Mouse (Mus musculus) kidney, postnatal 25 days (tissue): ENCODE data around the gene Unc5c.

Experiments
- DNase-seq, 2 experiments: peaks; one replicate each; pipeline ENCODE4 v3.0.0; 2021; ENCODE audit warnings: mixed read lengths in 2 of 2

Gene Unc5c

DNA sequence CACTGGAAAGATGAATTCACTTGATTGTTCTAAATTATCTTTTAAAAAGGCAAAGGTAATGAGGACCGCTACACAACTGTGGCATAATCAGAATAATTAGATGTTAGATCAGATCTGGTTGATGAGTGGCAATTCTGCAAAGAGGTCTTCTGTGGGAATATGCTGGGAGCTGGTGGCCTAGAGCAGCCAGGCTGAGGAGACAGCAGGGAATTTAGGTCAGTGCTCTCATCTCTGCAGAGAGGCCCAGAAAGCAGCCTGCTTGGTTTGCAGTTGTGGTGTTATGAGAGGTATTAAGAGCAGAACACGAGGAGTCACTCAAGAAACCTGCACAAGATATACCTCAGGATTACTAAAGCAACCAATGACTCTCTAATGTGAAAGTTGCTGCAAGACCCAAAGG lies 133.9 kb downstream of the Unc5c start:
- no peak for DNase-seq

DNA sequence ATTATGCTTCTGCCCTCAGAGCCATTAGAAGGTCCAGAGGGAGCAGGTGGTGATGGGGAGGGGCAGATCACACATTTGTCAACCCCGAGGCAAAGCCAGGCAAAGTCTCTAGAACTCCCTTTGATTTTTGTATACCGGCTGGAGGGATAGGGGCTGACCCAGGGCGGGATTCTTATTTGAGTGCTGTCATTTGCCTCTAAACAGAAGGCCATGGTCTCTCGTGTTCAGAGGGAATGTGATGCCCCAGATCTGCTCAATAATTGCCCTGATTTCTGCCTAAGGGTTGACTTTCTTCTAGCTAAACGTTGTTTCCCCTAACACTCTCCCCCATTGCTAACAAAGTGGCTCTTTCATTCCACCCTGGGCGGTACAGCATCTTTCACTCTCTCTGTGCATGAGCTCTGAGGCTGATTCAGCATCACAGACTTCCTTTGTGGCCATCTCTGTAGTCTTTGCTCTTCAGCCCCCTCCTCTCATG lies 136.1 kb downstream of the Unc5c start:
- no peak for DNase-seq

DNA sequence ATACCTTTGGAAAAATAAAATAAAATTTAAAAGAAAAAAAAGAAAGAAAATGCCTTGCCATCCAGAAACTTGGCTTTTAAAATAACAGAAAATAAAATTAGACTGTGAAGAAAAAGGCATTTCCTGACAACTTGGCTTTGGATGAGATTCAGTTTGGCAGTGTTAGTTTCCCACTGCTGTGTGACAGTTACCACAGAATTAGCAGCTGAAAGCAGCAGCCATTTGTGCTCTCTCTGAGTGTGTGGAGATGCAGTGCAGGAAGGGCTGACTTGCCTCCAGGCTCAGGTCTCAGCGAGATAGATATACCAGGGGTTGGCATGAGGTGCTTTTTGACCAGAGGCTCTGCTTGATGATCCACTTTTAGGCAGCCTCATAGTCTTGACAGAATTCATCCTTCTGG lies 151.7 kb downstream of the Unc5c start:
- DNase-seq, result no peak

DNA sequence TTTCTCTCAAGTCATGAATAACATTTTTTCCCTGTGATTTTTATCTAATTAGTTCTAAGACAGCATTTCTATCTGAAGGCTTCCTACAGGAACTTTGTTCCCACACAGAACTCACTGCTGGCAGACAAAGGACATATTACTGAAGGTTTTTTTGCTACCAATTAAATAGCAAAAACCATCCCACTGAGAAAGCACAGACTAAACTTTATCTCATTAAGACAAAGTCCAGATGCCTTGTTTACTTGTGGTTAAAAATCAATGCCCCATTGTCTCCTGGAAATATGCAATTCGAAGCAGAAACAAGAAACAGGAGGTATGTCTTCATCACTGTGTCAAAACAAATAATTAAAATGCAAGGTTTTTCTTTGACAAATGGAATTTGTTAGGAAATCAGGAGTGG lies 153.7 kb downstream of the Unc5c start:
- no peak for DNase-seq

DNA sequence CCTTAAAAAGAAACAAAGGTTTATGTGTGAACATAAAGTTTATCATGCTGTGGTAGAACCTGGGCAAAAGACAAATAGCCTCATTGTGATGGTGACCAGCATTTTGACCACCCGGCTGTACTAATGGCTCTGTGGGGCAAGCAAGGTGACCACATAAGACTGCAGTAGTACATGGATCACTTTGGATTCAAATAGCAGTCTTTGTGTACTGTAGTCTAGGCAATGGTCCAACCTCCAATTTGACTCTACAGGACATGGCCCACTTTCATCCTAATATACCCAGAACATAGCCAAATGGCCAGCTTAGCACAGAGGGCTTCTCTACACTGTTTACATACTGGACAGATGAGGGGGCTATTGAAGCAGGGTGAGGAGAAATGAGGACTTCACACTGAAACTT lies 156.5 kb downstream of the Unc5c start:
- no peak for DNase-seq

DNA sequence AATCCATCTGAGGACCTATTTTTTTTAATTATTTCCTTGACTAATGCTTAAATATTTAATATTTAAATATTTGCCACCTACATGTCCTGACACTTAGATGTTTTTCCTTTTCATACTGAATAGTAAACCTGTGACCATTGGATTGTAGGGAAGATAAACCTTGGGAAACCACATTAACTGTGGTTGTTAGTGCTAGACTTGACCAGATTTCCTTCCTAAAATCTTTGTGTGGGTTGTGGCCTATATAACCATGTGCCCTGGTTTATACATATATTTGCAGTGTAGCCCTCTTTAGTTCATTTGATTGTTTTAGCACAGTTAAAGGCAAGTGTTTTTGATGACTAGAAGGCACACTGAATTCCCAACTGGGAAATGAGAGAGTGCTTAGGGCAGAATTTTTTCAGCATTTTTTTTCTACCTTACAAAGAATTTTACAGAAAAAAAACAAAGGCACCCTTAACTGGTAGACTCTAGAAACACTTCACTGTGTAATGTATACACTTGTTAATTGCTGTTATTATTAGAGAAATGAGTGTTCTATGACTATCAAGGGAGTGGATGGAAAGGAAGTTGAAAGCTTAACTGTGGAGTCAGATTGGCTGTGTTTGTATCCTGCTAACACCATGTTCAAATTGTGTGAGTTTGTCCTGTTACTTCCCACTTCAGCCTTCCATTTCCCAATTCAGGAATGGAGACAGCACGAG lies 162.1 kb downstream of the Unc5c start:
- no peak for DNase-seq

DNA sequence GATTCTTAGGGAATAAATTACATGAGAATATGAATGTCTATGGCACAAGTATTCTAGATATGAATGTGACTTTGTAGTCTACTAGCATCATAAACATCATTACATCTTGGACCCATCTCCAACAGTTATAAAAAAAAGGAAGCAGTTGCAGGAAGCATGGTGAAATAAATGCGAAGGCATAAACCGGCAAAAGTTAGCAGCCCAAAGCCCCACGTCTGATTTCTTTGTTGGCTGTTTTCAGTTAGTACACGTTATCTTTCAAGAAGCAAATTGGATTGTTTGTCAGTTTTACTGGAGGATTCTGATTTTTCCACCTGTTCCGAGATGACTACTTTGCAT lies 162.6 kb downstream of the Unc5c start:
- DNase-seq, result no peak

DNA sequence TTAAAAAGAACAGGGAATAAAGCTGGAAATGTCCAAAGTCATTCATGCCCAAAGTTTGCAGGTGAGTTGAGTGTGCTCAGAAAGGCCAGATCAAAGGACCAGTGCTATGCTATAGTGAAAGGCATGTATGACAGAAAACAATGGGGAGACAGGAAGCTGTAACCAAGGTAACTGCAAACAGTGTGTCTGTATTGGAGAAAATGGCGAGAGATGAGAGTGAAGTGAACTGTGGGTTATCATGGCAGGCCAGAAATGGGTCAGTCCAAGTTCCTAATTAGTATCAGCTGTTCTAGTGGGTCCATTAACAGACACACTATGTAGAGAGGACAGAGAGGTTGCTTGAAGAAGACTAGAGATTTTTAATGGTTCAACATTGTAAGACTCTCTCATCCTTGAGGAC lies 164.4 kb downstream of the Unc5c start:
- DNase-seq, result no peak

DNA sequence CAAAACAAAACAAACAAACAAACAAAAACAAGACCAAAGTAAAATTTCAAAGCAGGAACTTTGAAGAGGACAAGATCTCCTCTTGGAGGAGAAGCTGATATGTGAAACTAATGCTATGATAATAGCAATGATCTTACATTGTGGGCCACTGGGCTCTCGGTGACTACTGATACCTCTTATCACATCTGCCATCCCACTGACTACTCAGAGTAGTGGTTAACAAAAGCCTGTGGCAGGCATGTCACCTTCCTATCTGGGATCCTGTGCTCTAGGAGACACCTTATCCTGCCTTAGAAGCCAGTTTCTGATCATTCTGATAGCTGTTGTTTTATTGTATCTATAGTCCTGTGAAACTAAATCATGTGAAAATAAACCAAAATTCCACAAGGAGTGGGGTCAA lies 172.9 kb downstream of the Unc5c start:
- DNase-seq, result no peak

DNA sequence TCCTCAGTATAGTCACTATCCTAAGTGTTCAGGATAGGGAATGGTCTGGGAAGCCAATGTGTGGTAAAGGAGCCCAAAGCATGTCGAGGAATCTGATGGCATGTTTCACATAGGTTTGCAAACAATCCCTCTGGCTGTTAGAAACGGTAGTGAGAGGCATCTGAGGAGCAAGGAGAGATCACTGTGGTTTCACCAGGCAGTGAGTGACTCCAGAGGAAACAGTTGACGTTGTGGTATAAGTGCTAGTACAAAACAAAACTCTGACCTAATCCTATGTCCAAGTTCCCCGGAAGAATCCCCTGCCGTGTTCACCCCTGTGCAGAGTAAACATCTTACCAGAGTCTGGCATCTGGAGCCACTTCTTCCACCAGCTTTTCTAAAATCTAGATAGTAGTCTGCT lies 179.2 kb downstream of the Unc5c start:
- DNase-seq, result no peak

DNA sequence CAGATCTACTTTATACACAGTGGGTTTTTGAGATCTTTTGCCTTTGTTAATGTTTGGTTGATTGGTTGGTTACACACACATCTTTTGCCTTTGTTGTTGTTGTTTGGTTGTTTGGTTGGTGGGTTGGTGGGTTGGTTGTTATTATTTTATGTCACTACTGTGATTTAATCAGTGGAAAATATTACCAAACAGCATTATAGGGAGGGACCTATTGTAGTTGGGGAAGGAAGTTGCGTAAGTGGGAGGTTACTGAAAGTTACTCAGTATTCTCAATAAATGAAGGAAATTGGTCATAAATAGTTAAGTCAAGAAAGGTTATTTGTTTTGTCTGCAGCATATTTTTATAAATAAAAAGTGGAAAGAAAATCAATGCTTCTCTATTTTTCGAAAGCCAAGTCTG lies 181.6 kb downstream of the Unc5c start:
- DNase-seq, result no peak

DNA sequence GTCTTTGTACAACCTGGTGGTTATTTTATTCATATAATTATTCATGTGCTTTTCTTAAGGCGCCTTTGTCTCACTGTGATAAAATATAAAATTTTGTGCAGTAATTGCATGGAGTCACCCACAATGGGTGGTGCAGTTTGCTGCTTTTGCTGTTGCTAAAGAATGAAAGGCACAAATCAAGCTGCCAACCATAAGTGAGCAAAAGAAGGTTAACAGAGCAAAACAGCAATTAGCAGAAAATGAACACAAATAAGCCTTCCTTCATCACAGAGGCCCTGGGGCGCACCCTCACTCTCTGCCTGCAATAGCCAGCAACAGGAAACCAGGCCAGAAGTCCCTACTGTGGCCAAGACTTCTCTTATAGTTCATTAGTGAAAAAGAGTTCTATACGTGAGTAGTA lies 185.6 kb downstream of the Unc5c start:
- DNase-seq, result no peak

DNA sequence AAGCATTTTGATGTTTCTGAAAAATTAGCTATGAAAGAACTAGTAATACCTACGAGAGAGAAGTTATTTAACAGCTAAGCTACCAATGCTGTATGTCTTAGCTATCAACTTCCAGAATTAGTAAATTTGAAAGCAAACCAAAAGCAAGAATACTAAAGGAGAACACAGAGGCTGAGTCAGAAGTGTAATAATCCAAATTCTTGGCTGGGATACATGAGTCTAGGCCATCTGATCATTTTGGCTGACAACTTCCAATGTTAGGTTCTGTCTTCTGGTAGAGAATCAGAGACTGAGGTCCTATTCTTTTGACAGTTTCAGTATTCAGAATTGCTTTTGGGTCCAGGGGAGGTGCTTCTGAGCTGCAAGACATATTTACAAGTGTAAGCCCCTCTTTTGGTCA lies 188.9 kb downstream of the Unc5c start:
- DNase-seq, result no peak

DNA sequence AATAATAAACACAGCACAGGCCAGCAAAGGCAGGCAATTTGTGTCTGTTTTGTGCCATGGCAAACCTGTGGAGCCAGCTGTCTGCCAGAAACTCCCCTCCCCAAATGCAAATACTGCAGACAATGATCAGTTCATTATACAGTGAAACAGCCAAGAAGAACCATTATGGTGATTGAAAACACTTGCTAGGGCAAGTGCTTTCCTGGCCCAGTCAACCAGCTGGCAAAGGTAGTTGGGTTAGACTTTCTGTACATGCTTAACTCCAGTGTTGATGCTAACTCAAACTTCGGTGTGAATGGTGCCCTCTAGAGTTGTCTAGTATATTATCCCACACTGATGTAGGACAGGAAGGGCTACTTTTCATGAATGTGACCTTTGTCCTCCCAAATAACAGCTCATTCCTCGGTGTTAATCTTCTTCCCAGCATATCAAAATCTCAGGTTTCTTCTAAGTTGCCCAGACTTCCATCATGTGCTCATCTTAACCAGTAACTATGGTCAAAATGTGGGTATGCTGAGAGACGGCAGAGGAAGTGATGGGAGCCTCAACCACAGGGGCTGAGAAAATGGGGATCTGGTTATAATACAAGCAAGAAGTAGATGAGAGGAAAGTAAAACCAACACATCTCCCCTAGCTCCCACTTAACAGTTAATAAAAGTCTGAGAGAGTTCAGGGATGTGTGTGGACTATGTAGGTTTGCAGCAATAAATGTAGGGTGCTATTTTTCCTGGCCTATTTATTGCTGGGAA lies 194.2 kb downstream of the Unc5c start:
- DNase-seq, result no peak

DNA sequence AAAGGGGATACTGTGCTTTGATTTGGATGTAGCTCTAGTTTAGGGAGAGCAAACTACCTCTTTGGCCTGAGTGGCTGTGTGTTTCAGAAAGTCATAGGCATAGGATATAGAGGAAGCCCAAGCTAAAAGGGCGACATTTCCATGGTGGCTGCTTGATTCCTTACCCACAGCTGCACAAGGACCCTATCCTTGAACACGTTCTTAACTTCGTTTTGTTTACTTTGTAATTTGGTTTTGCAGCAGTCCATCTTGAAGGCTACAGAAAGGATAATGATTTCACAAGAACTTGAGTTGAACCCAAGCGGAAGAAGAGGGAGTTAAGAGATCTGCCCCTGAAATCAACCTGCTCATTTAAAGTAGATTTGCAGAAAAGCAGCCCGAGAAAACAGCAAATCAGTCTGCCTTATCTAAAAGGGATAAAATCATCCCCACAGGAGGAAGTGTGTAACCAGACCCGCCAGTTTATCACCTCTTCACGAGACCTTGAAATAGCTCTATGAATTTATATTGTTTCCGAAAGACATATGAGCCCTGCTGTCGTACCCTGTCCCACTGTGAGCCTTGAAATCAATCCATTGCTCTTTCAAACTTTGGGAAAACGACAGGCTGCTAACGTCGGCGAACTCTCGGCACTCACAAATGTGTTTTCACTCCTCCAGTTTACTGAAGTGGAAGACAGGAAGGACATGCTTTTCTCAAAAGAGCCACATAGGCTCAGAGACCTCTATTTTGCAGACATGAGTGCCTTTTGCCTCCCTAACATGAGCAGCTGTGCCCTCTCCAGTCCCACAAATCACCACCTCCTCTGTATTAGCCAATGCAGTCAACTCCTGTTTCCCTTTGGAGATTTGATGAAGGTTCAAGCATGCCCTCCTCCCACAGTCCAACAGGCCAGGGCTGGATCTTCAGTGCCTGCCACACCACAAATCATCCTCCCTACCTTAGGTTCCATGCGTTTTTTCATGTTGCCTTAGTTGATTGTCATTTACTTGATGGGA lies 195.3 kb downstream of the Unc5c start:
- DNase-seq, result no peak

DNA sequence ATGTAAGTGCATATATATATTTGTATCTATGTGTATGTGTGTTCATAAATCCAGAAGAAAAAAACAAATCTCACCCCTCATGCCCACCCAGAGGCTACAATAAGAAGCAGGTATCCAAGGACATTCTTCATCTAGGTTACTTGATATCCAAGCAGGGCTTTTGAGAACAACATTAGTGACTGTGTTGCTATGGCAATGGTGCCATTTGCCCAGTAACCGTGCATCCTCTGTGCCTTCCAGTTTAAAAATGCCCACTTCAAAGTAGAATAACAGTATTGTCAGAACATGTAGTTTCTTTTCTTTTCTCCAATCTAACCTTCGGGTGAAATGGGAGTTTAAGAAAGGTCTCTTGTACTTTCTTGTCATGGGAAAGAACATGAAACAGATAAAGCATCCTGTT lies 224.1 kb downstream of the Unc5c start:
- no peak for DNase-seq

DNA sequence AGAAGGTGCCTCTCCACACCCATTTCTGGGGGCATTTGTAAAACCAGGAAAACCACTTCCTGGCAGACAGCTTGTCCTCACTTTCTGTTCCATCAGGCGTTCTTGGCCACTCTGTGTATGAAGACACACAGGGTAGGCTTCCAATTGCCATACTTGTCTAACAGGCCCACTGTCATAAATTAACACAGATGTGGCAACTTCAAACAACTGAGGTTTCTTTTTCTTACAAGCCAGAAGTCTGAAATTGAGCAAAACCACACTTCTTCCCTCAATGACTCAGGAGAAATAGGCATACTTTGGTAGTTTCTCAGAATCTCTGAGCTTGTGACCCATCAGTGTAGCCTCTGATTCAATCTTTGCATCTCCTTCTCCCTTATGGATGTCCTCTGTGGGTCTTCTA lies 225.7 kb downstream of the Unc5c start:
- no peak for DNase-seq

DNA sequence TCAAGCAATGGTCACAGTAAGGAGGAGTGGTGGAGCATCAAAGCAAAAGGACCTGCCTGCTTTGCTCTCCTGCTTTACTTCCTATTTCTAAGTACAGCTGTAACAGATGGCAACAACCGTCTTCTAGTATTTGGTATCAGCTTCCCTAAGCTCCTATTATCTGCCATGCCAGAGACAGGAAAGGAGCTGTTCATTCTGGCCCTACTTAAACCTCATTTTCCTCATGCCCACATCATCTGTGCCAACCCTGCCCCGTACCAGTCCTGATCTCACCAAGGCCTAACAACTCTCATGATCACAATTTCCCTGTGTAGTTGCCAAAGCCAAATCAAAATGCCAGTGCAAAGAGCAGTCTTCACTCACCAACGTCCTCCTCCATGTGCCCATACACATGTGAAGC lies 226.4 kb downstream of the Unc5c start:
- no peak for DNase-seq

DNA sequence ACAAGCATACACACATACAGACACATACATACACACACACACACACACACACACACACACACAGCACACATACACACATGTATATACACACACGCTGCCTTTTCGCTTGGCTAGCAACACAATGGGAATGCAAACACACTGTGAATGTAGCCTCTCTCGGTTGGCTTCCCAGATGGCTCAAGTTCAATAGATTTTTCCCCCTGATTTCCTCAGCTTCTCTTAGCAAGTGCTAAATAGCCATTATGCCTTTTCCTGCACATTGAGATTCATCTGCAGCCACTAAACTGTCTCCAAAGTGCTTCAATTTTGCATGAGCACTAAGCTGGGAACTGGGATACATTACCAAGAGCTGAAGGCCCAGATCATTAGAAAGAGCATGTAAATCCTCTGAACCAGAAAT lies 226.8 kb downstream of the Unc5c start:
- DNase-seq, result no peak

DNA sequence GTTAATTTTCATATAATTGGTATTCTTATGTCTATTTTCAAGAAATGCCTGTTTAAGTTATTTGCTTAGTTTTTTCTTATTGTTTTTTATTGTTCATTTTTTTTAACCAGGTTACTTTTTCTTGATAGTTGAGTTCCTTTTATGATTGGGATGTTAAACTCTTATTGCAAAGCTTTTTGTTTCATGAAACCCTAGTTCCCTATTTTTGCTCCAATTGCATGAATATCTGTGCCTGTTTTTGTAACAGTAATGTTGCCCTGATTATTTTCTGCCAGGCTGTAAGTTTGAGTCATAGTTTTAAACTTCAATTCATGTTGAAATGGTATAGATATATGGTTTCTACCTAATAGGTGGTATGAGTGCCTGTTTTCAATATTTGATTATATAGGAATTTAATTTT lies 234.2 kb downstream of the Unc5c start:
- DNase-seq, result no peak

DNA sequence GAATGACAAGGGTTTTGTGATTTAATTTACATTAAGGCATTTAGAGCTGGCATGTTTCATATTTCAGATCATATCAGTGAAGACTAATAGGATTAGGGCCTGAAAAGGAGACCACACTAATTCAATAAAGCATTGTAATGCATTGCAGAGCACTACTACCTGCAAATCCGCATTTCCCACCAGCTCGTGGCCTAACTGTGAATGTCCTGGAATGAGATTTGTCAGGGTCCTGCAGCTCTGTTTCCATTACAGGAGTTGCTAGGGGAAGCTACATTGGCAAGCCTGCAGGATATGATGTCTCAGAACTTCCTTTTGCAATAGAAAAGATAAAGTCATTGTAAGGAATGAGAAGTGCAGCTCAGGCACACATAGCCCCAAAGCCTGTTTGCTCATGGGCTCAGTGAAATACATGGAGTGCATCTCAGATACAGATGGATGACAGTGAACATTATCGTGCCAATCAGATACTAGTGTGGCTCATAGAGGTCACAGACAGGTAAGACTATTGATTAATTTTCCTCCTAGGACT lies 236.4 kb downstream of the Unc5c start:
- DNase-seq, result no peak

DNA sequence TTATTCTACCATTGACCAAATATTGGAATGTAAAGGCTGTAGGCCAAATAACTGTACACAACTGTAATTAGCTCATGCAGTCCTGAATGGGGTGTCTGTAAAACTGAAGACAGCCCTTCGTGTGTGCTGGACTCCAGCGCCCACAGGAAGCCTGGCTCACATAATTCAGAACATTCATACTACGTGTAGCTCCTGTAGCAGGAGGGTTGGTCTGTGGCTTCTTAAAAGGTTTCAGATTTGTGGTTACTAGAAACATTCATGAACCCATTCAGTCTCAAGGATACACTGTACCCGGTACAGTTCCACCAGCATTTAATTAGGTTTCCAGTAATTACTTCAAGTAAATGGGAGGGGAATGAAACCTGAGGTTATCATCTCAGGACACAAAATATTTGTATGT lies 246.6 kb downstream of the Unc5c start:
- no peak for DNase-seq

DNA sequence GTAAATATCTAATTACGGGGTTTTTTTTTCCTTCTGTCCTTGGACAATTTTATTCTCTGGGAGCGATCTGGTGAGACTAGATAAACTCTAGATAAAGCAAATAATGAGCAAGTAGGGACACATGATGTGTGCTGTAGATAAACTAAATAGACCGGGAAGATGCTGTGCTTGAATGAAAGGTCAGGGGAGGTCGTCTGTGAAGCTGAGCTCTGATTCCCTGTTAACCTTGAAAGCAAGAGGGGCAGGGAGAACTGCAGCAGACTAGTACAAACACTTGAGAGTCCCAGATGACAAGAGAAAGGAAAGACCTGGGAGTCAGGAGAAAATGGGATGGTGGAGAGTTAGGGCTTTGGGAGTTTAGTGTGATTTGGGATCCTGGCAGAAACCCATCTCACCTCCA lies 251.4 kb downstream of the Unc5c start:
- no peak for DNase-seq
